Mouse (Mus musculus) megakaryocyte, embryonic 14.5 days (primary cell): Measurements from ENCODE around the gene Lsm14b. TPM values are rescaled to one million over a fixed set of nuclear protein-coding genes. Genes with fewer than 3 reads are reported as not detected.

Experiments used
- H3K27me3 ChIP-seq: replicated peaks from 2 replicates; pipeline ENCODE3; 2012; ENCODE audit warnings: inconsistent platforms
- H3K36me3 ChIP-seq: replicated peaks from 2 replicates; pipeline ENCODE3; 2012; ENCODE audit warnings: low read length, inconsistent platforms, mixed read lengths
- H3K4me1 ChIP-seq: 2 replicates; pipeline ENCODE4 v1.6.1; 2012; ENCODE audit warnings: inconsistent platforms
- H3K4me3 ChIP-seq: replicated peaks from 2 replicates; pipeline ENCODE3; 2012; ENCODE audit warnings: moderate library complexity, mild to moderate bottlenecking, inconsistent platforms
- H3K9me3 ChIP-seq: 2 replicates; pipeline ENCODE4 v1.6.1; 2012; ENCODE audit warnings: inconsistent platforms
- FLI1 ChIP-seq: IDR thresholded peaks from 2 replicates; pipeline ENCODE4 v1.6.1; 2012; ENCODE audit warnings: low read length, inconsistent platforms, mixed read lengths
- GATA1 ChIP-seq: IDR thresholded peaks from 3 replicates; pipeline ENCODE4 v1.6.1; 2012; ENCODE audit warnings: mixed read lengths, low read length, inconsistent platforms, borderline replicate concordance
- polyA plus RNA-seq: library from polyadenylated mRNA; stranded (reverse); fragments of >175 nt; gene quantifications from 2 replicates; pipeline ENCODE4 v1.2.3, GENCODE M21; 2012; ENCODE audit warnings: low replicate concordance; ENCODE audit not compliant: insufficient read depth

The Lsm14b gene
- polyA plus RNA-seq, 1 experiment = 17.3 TPM

- peak overlapping the region; percentile 47 for H3K4me3 ChIP-seq
- H3K4me1 ChIP-seq = peaks cover 70% of the 10 kb centered on the region
- peaks cover 99% of the 10 kb centered on the region for H3K36me3 ChIP-seq
- no peaks in the 10 kb centered on the region for H3K27me3 ChIP-seq
- H3K9me3 ChIP-seq = no peaks in the 10 kb centered on the region
- TF ChIP-seq FLI1 (no peak), GATA1 (no peak)
Observed at GRCm38 (mm10) chr2:180032925-180033324, 8.1 kb downstream of the Lsm14b start.

DNA sequence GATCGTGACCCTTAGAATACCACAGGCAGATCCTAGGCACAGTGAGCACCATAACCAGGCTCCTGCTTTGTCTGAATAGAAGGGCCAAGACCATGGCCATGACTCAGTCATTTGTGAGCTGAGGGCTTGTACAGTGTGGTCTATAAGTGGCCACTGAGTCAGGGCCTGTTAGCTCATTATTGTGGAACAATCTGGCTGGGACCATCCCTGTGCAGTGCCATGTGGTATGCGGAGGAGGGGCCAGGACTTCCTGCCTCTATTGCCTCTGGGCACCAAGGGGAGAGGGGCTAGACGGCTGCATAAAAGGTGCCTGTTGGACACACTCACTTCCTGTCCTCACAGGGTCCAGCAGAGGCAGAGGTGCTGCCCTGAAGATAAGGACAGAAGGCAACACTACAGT lies 9.2 kb downstream of the Lsm14b start:
- H3K27me3 ChIP-seq = no peaks in the 10 kb centered on the region
- H3K4me1 ChIP-seq = peaks cover 67% of the 10 kb centered on the region
- H3K4me3 ChIP-seq = peak overlapping the region; percentile 56
- peaks cover 99% of the 10 kb centered on the region for H3K36me3 ChIP-seq
- no peak for TF ChIP-seq GATA1
- TF ChIP-seq FLI1 = no peak
- no peaks in the 10 kb centered on the region for H3K9me3 ChIP-seq

DNA sequence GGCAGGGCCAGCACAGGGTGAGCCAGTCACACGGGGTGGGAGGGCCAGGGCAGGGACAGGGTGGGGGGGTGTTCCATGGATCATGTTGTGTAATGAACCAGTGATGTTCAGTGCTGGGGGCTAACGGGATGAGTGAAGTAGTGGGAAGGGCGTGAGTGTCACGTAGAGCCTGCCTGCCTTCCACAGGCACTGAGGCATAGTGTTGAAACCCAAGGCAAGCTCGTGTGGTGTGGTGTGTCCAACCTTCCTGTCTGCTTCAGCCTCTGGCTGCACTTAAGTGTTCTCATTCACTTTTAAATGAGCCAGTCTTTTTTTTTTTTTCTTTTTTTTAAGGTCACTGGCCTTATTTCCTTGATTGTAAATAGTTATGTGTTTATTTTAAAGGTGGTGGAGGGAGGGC lies 10.0 kb downstream of the Lsm14b start:
- Histone ChIP-seq H3K9me3 (no peaks in the 10 kb centered on the region), H3K4me1 (peaks cover 74% of the 10 kb centered on the region), H3K27me3 (no peaks in the 10 kb centered on the region), H3K36me3 (peaks cover 99% of the 10 kb centered on the region), H3K4me3 (peak overlapping the region; percentile 51)
- TF ChIP-seq FLI1 (no peak), GATA1 (no peak)

- peaks cover 52% of the 10 kb centered on the region for H3K36me3 ChIP-seq
- TF ChIP-seq FLI1 = no peak
- H3K4me1 ChIP-seq = peaks cover 64% of the 10 kb centered on the region
- H3K4me3 ChIP-seq = peak overlapping the region; percentile 100
- H3K9me3 ChIP-seq = no peaks in the 10 kb centered on the region
- peaks cover 11% of the 10 kb centered on the region for H3K27me3 ChIP-seq
Observed at GRCm38 (mm10) chr2:180040406-180040805, 15.6 kb downstream of the Lsm14b start.

GRCm38 (mm10) chr2:180041577-180042255 lies 16.9 kb downstream of the Lsm14b start:
- TF ChIP-seq FLI1 = no peak
- no peak for TF ChIP-seq GATA1

GRCm38 (mm10) chr2:180042256-180042857 lies 17.6 kb downstream of the Lsm14b start, which contains the start of the genes Psma7 and Ss18l1:
Gene Psma7 (minus strand): TSS chr2:180042433.
Gene Ss18l1 (plus strand): TSS chr2:180042509.
- Histone ChIP-seq H3K9me3 (0 out of 2 replicates have a peak, but pooled peaks cover 3% of the 10 kb centered on the region), H3K36me3 (peaks cover 39% of the 10 kb centered on the region), H3K27me3 (peaks cover 11% of the 10 kb centered on the region), H3K4me1 (peaks cover 58% of the 10 kb centered on the region), H3K4me3 (peak within 1 kb of the TSS; percentile 100)
- TF ChIP-seq FLI1 (no peak), GATA1 (no peak)

More at GRCm38 (mm10) chr2:180041577-180042255, 16.9 kb downstream of the Lsm14b start:
- 0 out of 2 replicates have a peak, but pooled peaks cover 3% of the 10 kb centered on the region for H3K9me3 ChIP-seq
- peaks cover 11% of the 10 kb centered on the region for H3K27me3 ChIP-seq
- H3K4me1 ChIP-seq = peaks cover 64% of the 10 kb centered on the region
- H3K4me3 ChIP-seq = peak overlapping the region; percentile 100
- H3K36me3 ChIP-seq = peaks cover 45% of the 10 kb centered on the region

DNA sequence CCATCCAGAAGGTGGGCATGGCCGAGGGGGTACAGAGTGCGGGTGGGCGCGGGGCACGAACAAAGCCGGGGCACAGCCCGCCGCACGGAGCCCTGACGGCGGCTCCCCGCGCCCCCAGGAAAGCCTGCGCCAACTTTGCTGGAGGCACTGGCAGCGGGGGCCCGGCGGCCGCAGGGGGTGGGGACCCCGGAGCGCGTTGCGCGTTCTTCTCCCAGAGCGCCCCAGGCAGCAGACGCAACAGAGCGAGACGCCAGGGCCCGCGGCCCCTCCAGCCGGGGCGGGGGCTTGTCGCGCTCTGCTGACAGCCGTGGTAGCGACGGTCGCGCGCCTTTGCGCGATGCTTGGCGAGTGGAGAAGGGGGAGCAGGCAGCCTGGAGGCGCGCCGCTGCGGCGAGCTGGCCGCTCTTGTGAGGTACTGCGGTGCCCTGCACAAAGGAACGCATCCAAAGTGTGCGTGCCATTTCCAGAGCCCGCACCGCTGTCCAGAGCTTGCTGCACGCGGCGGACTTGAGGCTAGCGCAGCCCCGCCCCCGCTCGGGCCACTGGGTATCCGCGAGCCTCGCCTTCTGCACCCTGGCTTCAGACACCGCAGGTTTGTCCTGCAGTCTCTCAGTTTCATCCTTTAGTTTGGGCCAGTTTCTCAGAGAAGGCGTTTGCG lies 18.2 kb downstream of the Lsm14b start:
- Histone ChIP-seq H3K4me3 (peak overlapping the region; percentile 100), H3K27me3 (peaks cover 11% of the 10 kb centered on the region), H3K36me3 (peaks cover 33% of the 10 kb centered on the region), H3K9me3 (0 out of 2 replicates have a peak, but pooled peaks cover 9% of the 10 kb centered on the region), H3K4me1 (peaks cover 58% of the 10 kb centered on the region)
- TF ChIP-seq FLI1 = no peak
- TF ChIP-seq GATA1 = no peak

DNA sequence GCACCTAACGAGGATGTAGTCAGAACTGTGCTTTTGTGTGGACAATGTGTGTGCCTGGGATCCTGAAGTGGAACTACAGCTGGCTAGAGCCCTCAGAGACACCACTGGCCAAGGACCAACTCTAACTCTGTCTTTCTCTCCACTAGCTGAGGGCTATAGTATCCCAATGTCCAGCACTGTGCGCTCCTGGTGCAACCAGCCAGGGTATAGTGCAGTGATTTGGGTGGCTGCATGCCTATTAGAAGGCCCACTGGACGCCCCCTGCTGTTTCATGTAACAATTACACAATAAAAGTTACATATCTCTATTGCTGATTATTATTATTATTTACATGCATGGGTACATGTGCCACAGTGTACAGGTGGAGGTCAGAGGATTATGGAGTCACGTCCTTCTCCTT lies 20.5 kb downstream of the Lsm14b start:
- Histone ChIP-seq H3K36me3 (peaks cover 15% of the 10 kb centered on the region), H3K9me3 (peaks cover 19% of the 10 kb centered on the region), H3K27me3 (peaks cover 13% of the 10 kb centered on the region), H3K4me3 (peak overlapping the region; percentile 39), H3K4me1 (peaks cover 37% of the 10 kb centered on the region)
- TF ChIP-seq FLI1 (no peak), GATA1 (no peak)

GRCm38 (mm10) chr2:180047580-180047979 lies 22.8 kb downstream of the Lsm14b start:
- Histone ChIP-seq H3K4me1 (peaks cover 48% of the 10 kb centered on the region), H3K4me3 (no peak overlapping the region), H3K9me3 (peaks cover 19% of the 10 kb centered on the region), H3K36me3 (peaks cover 15% of the 10 kb centered on the region), H3K27me3 (peaks cover 13% of the 10 kb centered on the region)
- no peak for TF ChIP-seq GATA1
- no peak for TF ChIP-seq FLI1
